Mouse (Mus musculus): ENCODE results near the gene Plekhm2. TPM values are rescaled to one million over a fixed set of nuclear protein-coding genes. Genes with fewer than 3 reads are reported as not detected.

Plekhm2 gene
- polyA plus RNA-seq, 1 experiment from 2014 or later = 3.0 TPM

- Histone ChIP-seq H3K4me3 (ENCODE audit: low read depth, low read length) (no peak overlapping the region), H3K36me3 (ENCODE audit: control insufficient read depth, insufficient read depth, low read length) (peaks cover 4% of the 10 kb centered on the region; the same call in 1 of the 2 replicates), H3K27me3 (ENCODE audit: control insufficient read depth, insufficient read depth, low read length) (no peaks in the 10 kb centered on the region; the same call in 1 of the 2 replicates), H3K27ac (ENCODE audit: low read depth, low read length) (no peak overlapping the region), H3K4me2 (no peak overlapping the region), H3K4me1 (ENCODE audit: control insufficient read depth, insufficient read depth, low read length) (peaks cover 5% of the 10 kb centered on the region), H3K9me3 (ENCODE audit: control insufficient read depth, low read length) (no peaks in the 10 kb centered on the region), H3K9ac (ENCODE audit: low read length) (no peak overlapping the region)
- ATAC-seq (ENCODE audit: low FRiP score) (no peak), DNase-seq (ENCODE audit: low spot score, missing footprints) (no peak)
- WGBS = 87% methylated on average over 5 of the region's 5 CpGs
Measured at GRCm38 (mm10) chr4:141622580-141622979, 42.1 kb downstream of the Plekhm2 start.

- Histone ChIP-seq H3K27ac (ENCODE audit: low read depth, low read length) (no peak overlapping the region), H3K9ac (ENCODE audit: low read length) (no peak overlapping the region), H3K4me1 (ENCODE audit: control insufficient read depth, insufficient read depth, low read length) (peaks cover 5% of the 10 kb centered on the region), H3K36me3 (ENCODE audit: control insufficient read depth, insufficient read depth, low read length) (peaks cover 4% of the 10 kb centered on the region; the same call in 1 of the 2 replicates), H3K9me3 (ENCODE audit: control insufficient read depth, low read length) (no peaks in the 10 kb centered on the region), H3K4me2 (no peak overlapping the region), H3K27me3 (ENCODE audit: control insufficient read depth, insufficient read depth, low read length) (no peaks in the 10 kb centered on the region; the same call in 1 of the 2 replicates), H3K4me3 (ENCODE audit: low read depth, low read length) (no peak overlapping the region)
- DNase-seq (ENCODE audit: low spot score, missing footprints) (no peak), ATAC-seq (ENCODE audit: low FRiP score) (no peak)
- 83% methylated on average over 8 of the region's 8 CpGs for WGBS
Measured at GRCm38 (mm10) chr4:141622091-141622490, 42.6 kb downstream of the Plekhm2 start.

- no peaks in the 10 kb centered on the region for H3K9me3 ChIP-seq (ENCODE audit: control insufficient read depth, low read length)
- DNase-seq (ENCODE audit: low spot score, missing footprints) = no peak
- H3K4me2 ChIP-seq = no peak overlapping the region
- peaks cover 2% of the 10 kb centered on the region; the same call in 1 of the 2 replicates for H3K36me3 ChIP-seq (ENCODE audit: control insufficient read depth, insufficient read depth, low read length)
- H3K27ac ChIP-seq (ENCODE audit: low read depth, low read length) = no peak overlapping the region
- ATAC-seq (ENCODE audit: low FRiP score) = no peak
- no peaks in the 10 kb centered on the region; the same call in 1 of the 2 replicates for H3K27me3 ChIP-seq (ENCODE audit: control insufficient read depth, insufficient read depth, low read length)
- 88% methylated on average over 8 of the region's 8 CpGs for WGBS
- H3K4me1 ChIP-seq (ENCODE audit: control insufficient read depth, insufficient read depth, low read length) = peaks cover 5% of the 10 kb centered on the region
- H3K9ac ChIP-seq (ENCODE audit: low read length) = no peak overlapping the region
- H3K4me3 ChIP-seq (ENCODE audit: low read depth, low read length) = no peak overlapping the region
Measured at GRCm38 (mm10) chr4:141621297-141621696, 43.4 kb downstream of the Plekhm2 start.

GRCm38 (mm10) chr4:141619299-141619883, 45.3 kb downstream of the Plekhm2 start:
- Histone ChIP-seq H3K27me3 (ENCODE audit: control insufficient read depth, insufficient read depth, low read length) (no peaks in the 10 kb centered on the region; the same call in 1 of the 2 replicates), H3K9me3 (ENCODE audit: control insufficient read depth, low read length) (no peaks in the 10 kb centered on the region), H3K4me2 (no peak overlapping the region), H3K9ac (ENCODE audit: low read length) (no peak overlapping the region), H3K27ac (ENCODE audit: low read depth, low read length) (no peak overlapping the region), H3K4me1 (ENCODE audit: control insufficient read depth, insufficient read depth, low read length) (peaks cover 5% of the 10 kb centered on the region), H3K4me3 (ENCODE audit: low read depth, low read length) (no peak overlapping the region), H3K36me3 (ENCODE audit: control insufficient read depth, insufficient read depth, low read length) (no peaks in the 10 kb centered on the region)
- ATAC-seq (ENCODE audit: low FRiP score) (no peak), DNase-seq (ENCODE audit: low spot score, missing footprints) (no peak)
- 83% methylated on average over 9 of the region's 9 CpGs for WGBS

- DNase-seq (ENCODE audit: low spot score, missing footprints) (peak; percentile 88), ATAC-seq (ENCODE audit: low FRiP score) (no peak)
- Histone ChIP-seq H3K27me3 (ENCODE audit: control insufficient read depth, insufficient read depth, low read length) (no peaks in the 10 kb centered on the region; the same call in 1 of the 2 replicates), H3K36me3 (ENCODE audit: control insufficient read depth, insufficient read depth, low read length) (no peaks in the 10 kb centered on the region), H3K4me1 (ENCODE audit: control insufficient read depth, insufficient read depth, low read length) (peaks cover 5% of the 10 kb centered on the region), H3K27ac (ENCODE audit: low read depth, low read length) (no peak within 1 kb of the TSS), H3K9ac (ENCODE audit: low read length) (peak within 1 kb of the TSS; percentile 38), H3K4me2 (peak within 1 kb of the TSS; percentile 45), H3K9me3 (ENCODE audit: control insufficient read depth, low read length) (no peaks in the 10 kb centered on the region), H3K4me3 (ENCODE audit: low read depth, low read length) (peak within 1 kb of the TSS; percentile 17)
- WGBS = 36% methylated on average over 19 of the region's 20 CpGs
Measured at GRCm38 (mm10) chr4:141618565-141619243, 46.0 kb downstream of the Plekhm2 start, which contains the start of gene Tmem82. Gene Tmem82, minus strand, starts transcription at chr4:141618633.

GRCm38 (mm10) chr4:141617863-141618564, 46.7 kb downstream of the Plekhm2 start:
- H3K4me3 ChIP-seq (ENCODE audit: low read depth, low read length) = peak overlapping the region; percentile 17
- peaks cover 5% of the 10 kb centered on the region for H3K4me1 ChIP-seq (ENCODE audit: control insufficient read depth, insufficient read depth, low read length)
- 10% methylated on average over 22 of the region's 22 CpGs for WGBS
- H3K27ac ChIP-seq (ENCODE audit: low read depth, low read length) = no peak overlapping the region
- H3K9ac ChIP-seq (ENCODE audit: low read length) = peak overlapping the region; percentile 38
- peak; percentile 90 for DNase-seq (ENCODE audit: low spot score, missing footprints)
- H3K27me3 ChIP-seq (ENCODE audit: control insufficient read depth, insufficient read depth, low read length) = no peaks in the 10 kb centered on the region; the same call in 1 of the 2 replicates
- ATAC-seq (ENCODE audit: low FRiP score) = peak; percentile 29
- H3K36me3 ChIP-seq (ENCODE audit: control insufficient read depth, insufficient read depth, low read length) = no peaks in the 10 kb centered on the region
- H3K4me2 ChIP-seq = peak overlapping the region; percentile 45
- no peaks in the 10 kb centered on the region for H3K9me3 ChIP-seq (ENCODE audit: control insufficient read depth, low read length)

GRCm38 (mm10) chr4:141617299-141617698, 47.4 kb downstream of the Plekhm2 start:
- Histone ChIP-seq H3K4me2 (peak overlapping the region; percentile 45), H3K36me3 (ENCODE audit: control insufficient read depth, insufficient read depth, low read length) (no peaks in the 10 kb centered on the region), H3K9me3 (ENCODE audit: control insufficient read depth, low read length) (no peaks in the 10 kb centered on the region), H3K27me3 (ENCODE audit: control insufficient read depth, insufficient read depth, low read length) (no peaks in the 10 kb centered on the region; the same call in 1 of the 2 replicates), H3K4me1 (ENCODE audit: control insufficient read depth, insufficient read depth, low read length) (peaks cover 5% of the 10 kb centered on the region), H3K27ac (ENCODE audit: low read depth, low read length) (no peak overlapping the region), H3K9ac (ENCODE audit: low read length) (peak overlapping the region; percentile 38; the same call in 1 of the 2 replicates), H3K4me3 (ENCODE audit: low read depth, low read length) (peak overlapping the region; percentile 17)
- peak; percentile 55; the same call in 1 of the 2 replicates for ATAC-seq (ENCODE audit: low FRiP score)
- peak; percentile 93 for DNase-seq (ENCODE audit: low spot score, missing footprints)
- 7% methylated on average over 20 of the region's 20 CpGs for WGBS

- Histone ChIP-seq H3K4me3 (ENCODE audit: low read depth, low read length) (no peak overlapping the region), H3K36me3 (ENCODE audit: control insufficient read depth, insufficient read depth, low read length) (no peaks in the 10 kb centered on the region), H3K27me3 (ENCODE audit: control insufficient read depth, insufficient read depth, low read length) (no peaks in the 10 kb centered on the region; the same call in 1 of the 2 replicates), H3K9me3 (ENCODE audit: control insufficient read depth, low read length) (no peaks in the 10 kb centered on the region), H3K27ac (ENCODE audit: low read depth, low read length) (no peak overlapping the region), H3K4me1 (ENCODE audit: control insufficient read depth, insufficient read depth, low read length) (peaks cover 5% of the 10 kb centered on the region), H3K4me2 (no peak overlapping the region), H3K9ac (ENCODE audit: low read length) (no peak overlapping the region)
- WGBS = 77% methylated on average over 6 of the region's 6 CpGs
- no peak for ATAC-seq (ENCODE audit: low FRiP score)
- no peak for DNase-seq (ENCODE audit: low spot score, missing footprints)
Measured at GRCm38 (mm10) chr4:141616811-141617210, 47.9 kb downstream of the Plekhm2 start.

All from midbrain, embryonic 11.5 days (tissue).